Mouse (Mus musculus) limb, embryonic 15.5 days (tissue): ENCODE data around the gene Cldn1. TPM values are rescaled to one million over a fixed set of nuclear protein-coding genes. Genes with fewer than 3 reads are reported as not detected.

Experiments used
- ATAC-seq: fragments of 200-750 bp; cut with Nextera tagmentation; 2 replicates; pipeline ENCODE4 v1.8.0; 2017; ENCODE audit warnings: low read depth, moderate TSS enrichment; ENCODE audit not compliant: insufficient number of reproducible peaks, low FRiP score, low TSS enrichment
- H3K27ac ChIP-seq: fragments of 300-500 bp; sonication (generic); 2 replicates; pipeline ENCODE4 v1.5.1; 2015; ENCODE audit warnings: moderate library complexity, mild to moderate bottlenecking, inconsistent platforms
- H3K27me3 ChIP-seq: fragments of 300-500 bp; sonication (generic); 2 replicates; pipeline ENCODE4 v1.6.1; 2015; ENCODE audit warnings: inconsistent platforms
- H3K36me3 ChIP-seq: fragments of 300-500 bp; sonication (generic); 2 replicates; pipeline ENCODE4 v1.6.1; 2015; ENCODE audit warnings: inconsistent platforms
- H3K4me1 ChIP-seq: fragments of 300-500 bp; sonication (generic); 2 replicates; pipeline ENCODE4 v1.6.1; 2015; ENCODE audit warnings: inconsistent platforms
- H3K4me2 ChIP-seq: fragments of 300-500 bp; sonication (generic); 2 replicates; pipeline ENCODE4 v1.6.1; 2015; ENCODE audit warnings: mild to moderate bottlenecking, inconsistent platforms
- H3K4me3 ChIP-seq: fragments of 300-500 bp; sonication (generic); 2 replicates; pipeline ENCODE4 v1.5.1; 2015; ENCODE audit warnings: mild to moderate bottlenecking, inconsistent platforms
- H3K9ac ChIP-seq: fragments of 300-500 bp; sonication (generic); 2 replicates; pipeline ENCODE4 v1.6.1; 2015; ENCODE audit warnings: inconsistent platforms
- H3K9me3 ChIP-seq: fragments of 300-500 bp; sonication (generic); 2 replicates; pipeline ENCODE4 v1.6.1; 2016; ENCODE audit warnings: inconsistent platforms
- WGBS: fragments of 180-500 bp; shearing (Covaris S2); methylation state at CpG from one replicate; pipeline ENCODE4 v1.1.7; 2015; 5-methylcytosine and 5-hydroxymethylcytosine counted together
- polyA plus RNA-seq: library from polyadenylated mRNA; unstranded; fragments of >200 nt; fragmentation: Nextera tagmentation; extraction: Ambion mirVana; gene quantifications from 2 replicates; pipeline ENCODE4 v1.2.1, GENCODE M21; 2015

Cldn1 gene
- 63.8 and 63.9 TPM in 2 replicates for polyA plus RNA-seq

- Histone ChIP-seq H3K27ac (no peak within 1 kb of the TSS), H3K27me3 (no peaks in the 10 kb centered on the region), H3K4me1 (peaks cover 12% of the 10 kb centered on the region; the same call in 1 of the 2 replicates), H3K4me2 (peak within 1 kb of the TSS; percentile 91), H3K36me3 (no peaks in the 10 kb centered on the region), H3K9ac (peak within 1 kb of the TSS; percentile 34; the same call in 1 of the 2 replicates), H3K4me3 (peak within 1 kb of the TSS; percentile 49), H3K9me3 (no peaks in the 10 kb centered on the region)
- ATAC-seq = 0 out of 2 replicates have a peak, but pooled peaks have one; percentile 48
- WGBS = 5% methylated on average over 33 of the region's 33 CpGs
Measured at GRCm38 (mm10) chr16:26371325-26372053, at the start of gene Cldn1. Cldn1 (minus strand) TSS chr16:26371841.

- WGBS = 68% methylated on average over 3 of the region's 3 CpGs
- no peak overlapping the region for H3K4me2 ChIP-seq
Measured at GRCm38 (mm10) chr16:26418616-26419015, 47.0 kb upstream of the Cldn1 start.

GRCm38 (mm10) chr16:26404070-26404469 is 32.4 kb upstream of the Cldn1 start:
- Histone ChIP-seq H3K4me2 (no peak overlapping the region), H3K4me3 (no peak overlapping the region), H3K36me3 (no peaks in the 10 kb centered on the region), H3K27ac (no peak overlapping the region), H3K4me1 (0 out of 2 replicates have a peak, but pooled peaks cover 1% of the 10 kb centered on the region), H3K9me3 (no peaks in the 10 kb centered on the region), H3K9ac (no peak overlapping the region), H3K27me3 (no peaks in the 10 kb centered on the region)
- no peak for ATAC-seq
- WGBS = 5% methylated on average over 1 of the region's 1 CpGs

More at GRCm38 (mm10) chr16:26418616-26419015, 47.0 kb upstream of the Cldn1 start:
- no peak overlapping the region for H3K4me3 ChIP-seq
- H3K4me1 ChIP-seq = no peaks in the 10 kb centered on the region
- H3K9ac ChIP-seq = no peak overlapping the region
- no peaks in the 10 kb centered on the region for H3K36me3 ChIP-seq
- no peaks in the 10 kb centered on the region for H3K27me3 ChIP-seq
- H3K27ac ChIP-seq = no peak overlapping the region
- ATAC-seq = no peak
- no peaks in the 10 kb centered on the region for H3K9me3 ChIP-seq

GRCm38 (mm10) chr16:26400971-26401370 is 29.3 kb upstream of the Cldn1 start:
- Histone ChIP-seq H3K36me3 (no peaks in the 10 kb centered on the region), H3K27me3 (no peaks in the 10 kb centered on the region), H3K9me3 (no peaks in the 10 kb centered on the region), H3K4me2 (no peak overlapping the region), H3K4me1 (0 out of 2 replicates have a peak, but pooled peaks cover 3% of the 10 kb centered on the region), H3K4me3 (no peak overlapping the region), H3K9ac (no peak overlapping the region), H3K27ac (peak overlapping the region; percentile 57)
- 42% methylated on average over 3 of the region's 3 CpGs for WGBS
- ATAC-seq = no peak

- H3K4me2 ChIP-seq = no peak overlapping the region
- no peak for ATAC-seq
- no peak overlapping the region for H3K9ac ChIP-seq
- 0 out of 2 replicates have a peak, but pooled peaks cover 3% of the 10 kb centered on the region for H3K4me1 ChIP-seq
- no peaks in the 10 kb centered on the region for H3K27me3 ChIP-seq
- H3K36me3 ChIP-seq = no peaks in the 10 kb centered on the region
- H3K27ac ChIP-seq = peak overlapping the region; percentile 57
- no peaks in the 10 kb centered on the region for H3K9me3 ChIP-seq
- 70% methylated on average over 4 of the region's 4 CpGs for WGBS
- H3K4me3 ChIP-seq = no peak overlapping the region
Measured at GRCm38 (mm10) chr16:26400549-26400948, 28.9 kb upstream of the Cldn1 start.

- Histone ChIP-seq H3K4me1 (no peaks in the 10 kb centered on the region), H3K4me2 (no peak overlapping the region), H3K27me3 (no peaks in the 10 kb centered on the region), H3K9ac (no peak overlapping the region), H3K9me3 (no peaks in the 10 kb centered on the region), H3K27ac (no peak overlapping the region), H3K4me3 (no peak overlapping the region), H3K36me3 (no peaks in the 10 kb centered on the region)
- 74% methylated on average over 4 of the region's 4 CpGs for WGBS
- ATAC-seq = no peak
Measured at GRCm38 (mm10) chr16:26390936-26391335, 19.3 kb upstream of the Cldn1 start.

GRCm38 (mm10) chr16:26386159-26386558 is 14.5 kb upstream of the Cldn1 start:
- H3K36me3 ChIP-seq = no peaks in the 10 kb centered on the region
- WGBS = 89% methylated on average over 2 of the region's 2 CpGs
- no peaks in the 10 kb centered on the region for H3K27me3 ChIP-seq
- H3K4me2 ChIP-seq = no peak overlapping the region
- H3K4me3 ChIP-seq = no peak overlapping the region
- no peak for ATAC-seq
- no peak overlapping the region for H3K9ac ChIP-seq
- no peak overlapping the region for H3K27ac ChIP-seq
- no peaks in the 10 kb centered on the region for H3K9me3 ChIP-seq
- no peaks in the 10 kb centered on the region for H3K4me1 ChIP-seq

- no peak overlapping the region for H3K9ac ChIP-seq
- H3K27ac ChIP-seq = no peak overlapping the region
- ATAC-seq = no peak
- H3K27me3 ChIP-seq = no peaks in the 10 kb centered on the region
- H3K4me1 ChIP-seq = no peaks in the 10 kb centered on the region
- H3K36me3 ChIP-seq = no peaks in the 10 kb centered on the region
- no peak overlapping the region for H3K4me2 ChIP-seq
- H3K4me3 ChIP-seq = no peak overlapping the region
- 84% methylated on average over 5 of the region's 5 CpGs for WGBS
- no peaks in the 10 kb centered on the region for H3K9me3 ChIP-seq
Measured at GRCm38 (mm10) chr16:26384112-26384649, 12.5 kb upstream of the Cldn1 start.

GRCm38 (mm10) chr16:26377170-26377569 is 5.5 kb upstream of the Cldn1 start:
- no peak for ATAC-seq
- Histone ChIP-seq H3K36me3 (no peaks in the 10 kb centered on the region), H3K9ac (no peak overlapping the region), H3K9me3 (no peaks in the 10 kb centered on the region), H3K27ac (no peak overlapping the region), H3K4me3 (no peak overlapping the region), H3K27me3 (no peaks in the 10 kb centered on the region), H3K4me1 (no peaks in the 10 kb centered on the region), H3K4me2 (no peak overlapping the region)
- WGBS = 86% methylated on average over 5 of the region's 5 CpGs

GRCm38 (mm10) chr16:26370127-26370526 is 1.5 kb downstream of the Cldn1 start:
- Histone ChIP-seq H3K27me3 (no peaks in the 10 kb centered on the region), H3K27ac (no peak overlapping the region; the same call in 1 of the 2 replicates), H3K36me3 (no peaks in the 10 kb centered on the region), H3K9me3 (no peaks in the 10 kb centered on the region), H3K9ac (no peak overlapping the region), H3K4me2 (0 out of 2 replicates have a peak overlapping the region, but pooled peaks have one; percentile 15), H3K4me3 (peak overlapping the region; percentile 49), H3K4me1 (peaks cover 12% of the 10 kb centered on the region; the same call in 1 of the 2 replicates)
- no peak for ATAC-seq
- 86% methylated on average over 1 of the region's 1 CpGs for WGBS

- ATAC-seq = no peak
- H3K4me3 ChIP-seq = no peak overlapping the region
- no peak overlapping the region for H3K4me2 ChIP-seq
- WGBS = 75% methylated on average over 7 of the region's 7 CpGs
- no peaks in the 10 kb centered on the region for H3K27me3 ChIP-seq
- H3K27ac ChIP-seq = no peak overlapping the region
- no peaks in the 10 kb centered on the region for H3K36me3 ChIP-seq
- H3K9ac ChIP-seq = no peak overlapping the region
- H3K4me1 ChIP-seq = peaks cover 12% of the 10 kb centered on the region; the same call in 1 of the 2 replicates
- H3K9me3 ChIP-seq = no peaks in the 10 kb centered on the region
Measured at GRCm38 (mm10) chr16:26369044-26369730, 2.5 kb downstream of the Cldn1 start.

GRCm38 (mm10) chr16:26368121-26368520 is 3.5 kb downstream of the Cldn1 start:
- WGBS = 73% methylated on average over 5 of the region's 5 CpGs
- H3K4me2 ChIP-seq = no peak overlapping the region
- no peaks in the 10 kb centered on the region for H3K27me3 ChIP-seq

More at GRCm38 (mm10) chr16:26368121-26368520, 3.5 kb downstream of the Cldn1 start:
- ATAC-seq = no peak
- Histone ChIP-seq H3K27ac (no peak overlapping the region), H3K9ac (no peak overlapping the region), H3K4me1 (peaks cover 12% of the 10 kb centered on the region; the same call in 1 of the 2 replicates), H3K36me3 (no peaks in the 10 kb centered on the region), H3K4me3 (no peak overlapping the region), H3K9me3 (no peaks in the 10 kb centered on the region)
